Mouse (Mus musculus) layer of hippocampus, adult 2 months (tissue): ENCODE results near the gene Rtbdn. TPM values are rescaled to one million over a fixed set of nuclear protein-coding genes. Genes with fewer than 3 reads are reported as not detected.
"Not testable (repeated sequence)": the region's sequence is repeated elsewhere in the genome, so short reads cannot be mapped to it uniquely, and the experiment has no call there.

ENCODE experiments used
- DNase-seq, 2 experiments: peaks; one replicate each; pipeline ENCODE4 v3.0.0; 2022; ENCODE audit warnings: low spot score in 2 of 2
- H3K27ac ChIP-seq: fragments of 200-600 bp; 2 replicates; pipeline ENCODE4 v1.8.1; 2022
- H3K4me3 ChIP-seq: fragments of 200-600 bp; 2 replicates; pipeline ENCODE4 v1.8.1; 2022; ENCODE audit warnings: mild to moderate bottlenecking
- CTCF ChIP-seq: fragments of 200-600 bp; conservative IDR thresholded peaks from 2 replicates; pipeline ENCODE4 v1.8.1; 2022; ENCODE audit warnings: antibody characterized with exemption, mild to moderate bottlenecking, moderate library complexity
- long read RNA-seq, 2 experiments: library from polyadenylated mRNA; stranded (forward); transcript quantifications; one replicate each; pipeline ENCODE4 v2.0.0; 2021; ENCODE audit warnings: borderline mapping rate in 2 of 2
- total RNA-seq, 2 experiments: library from RNA; stranded (reverse); gene quantifications; 2 replicates each; pipeline ENCODE4 v1.2.3; 2021

Gene Rtbdn
- 1 to 10 TPM; 1.1 TPM for total RNA-seq
- long read RNA-seq, experiment 1, partial matches to known transcripts: 0 of 3 reads
- long read RNA-seq, experiment 1, other reads (novel, unspliced or antisense): 3 of 3 reads
- long read RNA-seq, experiment 2, partial matches to known transcripts: 0 of 2 reads
- long read RNA-seq, experiment 2, other reads (novel, unspliced or antisense): 2 of 2 reads

DNA sequence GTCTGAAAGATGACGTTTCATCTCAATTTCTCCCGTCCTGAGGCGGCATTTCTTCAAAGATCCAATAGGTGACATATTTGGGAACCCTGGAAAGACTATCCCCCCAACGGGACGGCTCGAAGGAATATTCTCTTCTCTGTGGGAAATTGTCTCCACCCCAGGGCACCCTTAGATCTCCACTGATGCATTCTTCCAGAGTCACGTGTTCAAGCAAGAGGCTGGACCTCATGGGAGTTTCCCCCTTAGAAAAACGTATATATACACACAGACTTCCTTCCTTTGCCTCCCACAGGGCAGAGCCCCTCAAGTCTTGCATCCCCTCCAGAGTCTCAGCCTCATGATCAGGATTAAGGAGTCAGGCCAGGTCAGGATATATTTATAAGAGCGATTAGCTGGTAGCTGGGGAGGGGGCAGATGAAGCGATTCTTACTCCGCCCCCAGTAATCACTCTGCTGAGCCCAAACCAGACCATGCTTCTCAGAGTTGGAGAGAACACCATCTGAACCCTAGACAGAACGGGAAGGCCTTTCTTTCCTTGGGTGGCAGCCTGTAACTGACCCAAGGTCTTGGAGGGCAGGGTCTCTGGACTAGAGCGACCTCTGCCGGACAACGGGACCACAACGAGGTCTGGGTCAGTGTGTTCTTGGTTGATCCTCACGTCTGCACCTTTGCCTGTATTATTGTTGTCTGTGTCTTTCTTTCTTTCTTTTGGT is at the start of gene Rtbdn:
Gene Rtbdn (plus strand): TSS at position 464 of the 713 bp plus-strand sequence.
- DNase-seq: no peak
- peak within 1 kb of the TSS; percentile 72 for H3K27ac ChIP-seq
- peak; percentile 55 for TF ChIP-seq CTCF
- peak within 1 kb of the TSS; percentile 68 for H3K4me3 ChIP-seq

DNA sequence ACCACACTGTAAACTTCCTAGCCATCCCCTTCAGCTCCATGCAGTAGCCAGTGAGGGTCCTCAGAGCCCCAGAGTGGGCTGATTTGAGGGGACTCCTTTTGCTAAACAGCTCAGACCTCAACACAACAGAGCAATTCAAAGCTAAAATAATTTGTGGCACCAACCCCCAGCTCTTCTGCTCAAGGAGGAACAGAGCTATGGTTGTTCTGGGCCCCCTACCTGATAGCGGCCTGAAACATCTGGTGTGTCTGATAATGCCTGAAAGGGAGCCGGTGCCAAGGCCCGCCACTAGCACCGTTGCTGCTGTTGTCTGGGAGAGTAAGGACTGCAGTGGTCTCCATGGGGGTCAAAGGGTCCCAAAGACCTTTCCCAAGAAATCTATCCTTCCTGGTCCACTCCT is 45.7 kb upstream of the Rtbdn start:
- TF ChIP-seq CTCF: no peak
- Histone ChIP-seq H3K27ac (no peak overlapping the region), H3K4me3 (no peak overlapping the region)
- DNase-seq: no peak

DNA sequence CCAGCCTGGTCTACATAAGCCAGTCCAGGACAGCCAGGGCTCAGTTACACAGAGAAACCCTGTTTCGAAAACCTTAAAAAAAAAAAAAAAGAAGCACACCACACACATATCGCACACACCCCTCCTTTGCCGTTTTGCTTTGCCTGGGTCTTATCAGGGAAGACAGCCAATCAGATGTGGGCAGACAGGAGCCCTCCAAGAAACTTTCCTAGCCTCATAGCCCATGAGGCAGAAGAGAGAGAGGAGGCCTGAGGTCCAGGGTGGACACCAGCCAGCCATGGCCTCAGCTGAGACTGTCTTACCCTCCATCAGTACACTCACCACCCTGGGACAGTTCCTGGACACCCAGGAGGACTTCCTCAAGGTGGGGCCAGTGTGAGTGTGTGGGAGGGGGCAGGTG is 45.0 kb upstream of the Rtbdn start, which contains the start of gene Klf1:
Gene Klf1 (plus strand): TSS at position 177 of the 400 bp plus-strand sequence.
- no peak for DNase-seq
- peak within 1 kb of the TSS; percentile 69 for H3K27ac ChIP-seq
- peak within 1 kb of the TSS; percentile 64 for H3K4me3 ChIP-seq
- no peak for TF ChIP-seq CTCF

DNA sequence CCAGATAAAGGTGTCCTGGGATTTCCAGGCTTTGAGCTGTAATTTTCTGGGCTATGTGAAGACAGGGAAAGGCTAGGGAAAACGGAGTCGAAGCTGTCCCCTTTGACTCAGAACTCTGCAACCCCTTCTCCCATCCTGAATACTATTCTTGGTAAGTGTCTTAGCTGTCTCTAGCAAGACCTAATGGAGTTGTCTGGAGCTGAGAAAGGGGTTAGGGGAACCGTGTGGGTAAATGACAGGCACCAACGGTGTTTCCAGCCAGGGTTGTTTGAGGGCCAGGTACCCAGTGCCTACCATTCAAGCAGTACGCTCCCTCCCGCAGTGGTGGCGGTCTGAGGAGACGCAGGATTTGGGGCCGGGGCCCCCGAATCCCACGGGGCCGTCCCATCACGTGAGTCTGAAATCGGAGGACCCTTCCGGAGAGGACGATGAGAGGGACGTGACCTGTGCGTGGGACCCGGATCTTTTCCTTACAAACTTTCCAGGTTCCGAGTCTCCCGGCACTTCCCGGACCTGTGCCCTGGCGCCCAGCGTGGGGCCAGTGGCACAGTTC is 44.3 kb upstream of the Rtbdn start:
- DNase-seq: no peak
- Histone ChIP-seq H3K4me3 (peak overlapping the region; percentile 64), H3K27ac (peak overlapping the region; percentile 69)
- TF ChIP-seq CTCF: no peak

GRCm38 (mm10) chr8:84902920-84903661 is 43.7 kb upstream of the Rtbdn start:
- H3K4me3 ChIP-seq: peak overlapping the region; percentile 64
- peak; percentile 99 for TF ChIP-seq CTCF
- DNase-seq: peak; percentile 90 to 95
- H3K27ac ChIP-seq: peak overlapping the region; percentile 69

GRCm38 (mm10) chr8:84904351-84904750 is 42.4 kb upstream of the Rtbdn start:
- no peak for TF ChIP-seq CTCF
- no peak overlapping the region for H3K27ac ChIP-seq
- no peak for DNase-seq
- no peak overlapping the region for H3K4me3 ChIP-seq

GRCm38 (mm10) chr8:84907037-84907436 is 39.8 kb upstream of the Rtbdn start:
- H3K27ac ChIP-seq: no peak overlapping the region
- H3K4me3 ChIP-seq: no peak overlapping the region
- no peak for TF ChIP-seq CTCF
- DNase-seq: no peak

DNA sequence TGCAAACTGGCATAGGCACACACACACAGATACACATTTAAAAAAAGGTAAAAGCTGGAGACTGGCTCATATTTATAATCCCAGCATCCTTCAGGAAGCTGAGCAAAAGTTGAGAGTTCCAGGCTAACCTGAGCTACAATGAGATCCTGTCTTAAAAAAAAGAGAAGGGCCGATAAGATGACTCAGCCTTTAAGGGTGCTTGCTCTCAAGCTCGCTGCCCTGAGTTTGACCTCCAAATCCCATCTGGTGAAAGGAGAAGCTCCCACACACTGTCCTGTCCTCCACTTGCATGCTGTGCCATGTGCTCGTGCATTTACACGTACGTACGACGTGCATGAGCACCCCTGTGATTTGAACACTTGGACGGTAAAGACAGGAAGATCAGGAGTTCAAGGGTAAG is 39.3 kb upstream of the Rtbdn start:
- no peak for TF ChIP-seq CTCF
- DNase-seq: no peak
- H3K4me3 ChIP-seq: no peak overlapping the region
- no peak overlapping the region for H3K27ac ChIP-seq

DNA sequence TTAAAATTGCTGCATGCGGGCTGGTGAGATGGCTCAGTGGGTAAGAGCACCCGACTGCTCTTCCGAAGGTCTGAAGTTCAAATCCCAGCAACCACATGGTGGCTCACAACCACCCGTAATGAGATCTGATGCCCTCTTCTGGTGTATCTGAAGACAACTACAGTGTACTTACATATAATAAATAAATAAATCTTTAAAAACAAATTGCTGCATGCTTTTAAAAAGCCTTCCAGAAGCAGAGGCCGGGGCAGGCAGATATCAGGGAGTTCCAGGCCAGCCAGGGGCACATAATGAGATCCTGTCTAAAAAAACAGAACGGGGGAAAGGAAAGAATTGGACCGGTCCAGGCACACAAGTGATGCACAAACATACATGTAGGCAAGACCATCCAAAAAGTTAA is 38.8 kb upstream of the Rtbdn start:
- not testable (repeated sequence) for DNase-seq
- Histone ChIP-seq H3K4me3 (peak overlapping the region; percentile 57), H3K27ac (peak overlapping the region; percentile 66; the same call in 1 of the 2 replicates)
- peak; percentile 53 for TF ChIP-seq CTCF

- peak within 1 kb of the TSS; percentile 57 for H3K4me3 ChIP-seq
- peak; percentile 70 to 89 for DNase-seq
- H3K27ac ChIP-seq: peak within 1 kb of the TSS; percentile 68
- no peak for TF ChIP-seq CTCF
Observed at GRCm38 (mm10) chr8:84908421-84909161, 38.2 kb upstream of the Rtbdn start, which contains the start of gene Dnase2a. TSS of gene Dnase2a (plus strand) at chr8:84908560.

- no peak for DNase-seq
- TF ChIP-seq CTCF: no peak
- Histone ChIP-seq H3K27ac (no peak overlapping the region), H3K4me3 (peak overlapping the region; percentile 57)
Observed at GRCm38 (mm10) chr8:84909162-84909767, 37.5 kb upstream of the Rtbdn start.

- Histone ChIP-seq H3K27ac (no peak overlapping the region), H3K4me3 (no peak overlapping the region)
- TF ChIP-seq CTCF: no peak
- no peak for DNase-seq
Observed at GRCm38 (mm10) chr8:84909949-84910348, 36.8 kb upstream of the Rtbdn start.
